Mouse (Mus musculus): ENCODE results near the gene Celf2. TPM values are rescaled to one million over a fixed set of nuclear protein-coding genes. Genes with fewer than 3 reads are reported as not detected.

The Celf2 gene
- polyA plus RNA-seq, 1 experiment from 2014 or later: 68.8 TPM

GRCm38 (mm10) chr2:6893597-6893996 is 615.8 kb downstream of the Celf2 start:
- Histone ChIP-seq H3K9me3 (ENCODE audit: control insufficient read depth, low read length) (no peaks in the 10 kb centered on the region), H3K4me3 (ENCODE audit: low read depth, low read length) (no peak overlapping the region), H3K36me3 (ENCODE audit: control insufficient read depth, insufficient read depth, low read length) (no peaks in the 10 kb centered on the region), H3K4me1 (ENCODE audit: control insufficient read depth, insufficient read depth, low read length) (no peaks in the 10 kb centered on the region), H3K9ac (ENCODE audit: low read depth, low read length) (no peak overlapping the region), H3K4me2 (ENCODE audit: low read depth, low read length) (no peak overlapping the region), H3K27ac (replicated peaks; ENCODE audit: low read depth, low read length) (no peak overlapping the region), H3K27me3 (replicated peaks; ENCODE audit: control insufficient read depth, insufficient read depth, low read length) (no peaks in the 10 kb centered on the region)
- no peak for DNase-seq (ENCODE audit: low spot score)
- WGBS: 61% methylated on average over 2 of the region's 2 CpGs
- no peak for ATAC-seq (ENCODE audit: low read depth)

- no peak overlapping the region for H3K4me2 ChIP-seq (ENCODE audit: low read depth, low read length)
- no peaks in the 10 kb centered on the region for H3K27me3 ChIP-seq (replicated peaks; ENCODE audit: control insufficient read depth, insufficient read depth, low read length)
- H3K9ac ChIP-seq (ENCODE audit: low read depth, low read length): no peak overlapping the region
- H3K4me1 ChIP-seq (ENCODE audit: control insufficient read depth, insufficient read depth, low read length): no peaks in the 10 kb centered on the region
- H3K36me3 ChIP-seq (ENCODE audit: control insufficient read depth, insufficient read depth, low read length): no peaks in the 10 kb centered on the region
- H3K9me3 ChIP-seq (ENCODE audit: control insufficient read depth, low read length): no peaks in the 10 kb centered on the region
- DNase-seq (ENCODE audit: low spot score): no peak
- no peak for ATAC-seq (ENCODE audit: low read depth)
- H3K4me3 ChIP-seq (ENCODE audit: low read depth, low read length): no peak overlapping the region
- no peak overlapping the region for H3K27ac ChIP-seq (replicated peaks; ENCODE audit: low read depth, low read length)
- WGBS: 65% methylated on average over 3 of the region's 3 CpGs
These were observed 616.3 kb downstream of the Celf2 start for GRCm38 (mm10) chr2:6893095-6893494.

GRCm38 (mm10) chr2:6884796-6885711 is 624.3 kb downstream of the Celf2 start:
- Histone ChIP-seq H3K4me2 (ENCODE audit: low read depth, low read length) (peak overlapping the region; percentile 33; the same call in 1 of the 2 replicates), H3K36me3 (ENCODE audit: control insufficient read depth, insufficient read depth, low read length) (no peaks in the 10 kb centered on the region), H3K9me3 (ENCODE audit: control insufficient read depth, low read length) (no peaks in the 10 kb centered on the region), H3K4me1 (ENCODE audit: control insufficient read depth, insufficient read depth, low read length) (no peaks in the 10 kb centered on the region), H3K27me3 (replicated peaks; ENCODE audit: control insufficient read depth, insufficient read depth, low read length) (no peaks in the 10 kb centered on the region), H3K4me3 (ENCODE audit: low read depth, low read length) (peak overlapping the region; percentile 13), H3K27ac (replicated peaks; ENCODE audit: low read depth, low read length) (peak overlapping the region; percentile 44; the same call in 1 of the 2 replicates), H3K9ac (ENCODE audit: low read depth, low read length) (0 out of 2 replicates have a peak overlapping the region, but pooled peaks have one; percentile 26)
- DNase-seq (ENCODE audit: low spot score) (no peak), ATAC-seq (ENCODE audit: low read depth) (no peak; the same call in 1 of the 2 replicates)
- WGBS: 38% methylated on average over 8 of the region's 8 CpGs

GRCm38 (mm10) chr2:6883996-6884795 is 625.2 kb downstream of the Celf2 start:
- Histone ChIP-seq H3K4me2 (ENCODE audit: low read depth, low read length) (peak overlapping the region; percentile 33; the same call in 1 of the 2 replicates), H3K27ac (replicated peaks; ENCODE audit: low read depth, low read length) (peak overlapping the region; percentile 44; the same call in 1 of the 2 replicates), H3K9ac (ENCODE audit: low read depth, low read length) (peak overlapping the region; percentile 26), H3K9me3 (ENCODE audit: control insufficient read depth, low read length) (0 out of 2 replicates have a peak, but pooled peaks cover 2% of the 10 kb centered on the region), H3K4me1 (ENCODE audit: control insufficient read depth, insufficient read depth, low read length) (no peaks in the 10 kb centered on the region), H3K4me3 (ENCODE audit: low read depth, low read length) (peak overlapping the region; percentile 13), H3K36me3 (ENCODE audit: control insufficient read depth, insufficient read depth, low read length) (no peaks in the 10 kb centered on the region), H3K27me3 (replicated peaks; ENCODE audit: control insufficient read depth, insufficient read depth, low read length) (no peaks in the 10 kb centered on the region)
- no peak for DNase-seq (ENCODE audit: low spot score)
- ATAC-seq (ENCODE audit: low read depth): no peak
- WGBS: 75% methylated on average over 13 of the region's 13 CpGs

GRCm38 (mm10) chr2:6882236-6882885 is 627.0 kb downstream of the Celf2 start:
- no peak for ATAC-seq (ENCODE audit: low read depth)
- Histone ChIP-seq H3K9ac (ENCODE audit: low read depth, low read length) (no peak overlapping the region), H3K4me3 (ENCODE audit: low read depth, low read length) (no peak overlapping the region), H3K27ac (replicated peaks; ENCODE audit: low read depth, low read length) (no peak overlapping the region), H3K4me1 (ENCODE audit: control insufficient read depth, insufficient read depth, low read length) (no peaks in the 10 kb centered on the region), H3K4me2 (ENCODE audit: low read depth, low read length) (no peak overlapping the region), H3K27me3 (replicated peaks; ENCODE audit: control insufficient read depth, insufficient read depth, low read length) (no peaks in the 10 kb centered on the region), H3K9me3 (ENCODE audit: control insufficient read depth, low read length) (0 out of 2 replicates have a peak, but pooled peaks cover 5% of the 10 kb centered on the region), H3K36me3 (ENCODE audit: control insufficient read depth, insufficient read depth, low read length) (no peaks in the 10 kb centered on the region)
- no peak for DNase-seq (ENCODE audit: low spot score)
- WGBS: 75% methylated on average over 6 of the region's 6 CpGs

GRCm38 (mm10) chr2:6880941-6881575 is 628.3 kb downstream of the Celf2 start:
- Histone ChIP-seq H3K9me3 (ENCODE audit: control insufficient read depth, low read length) (0 out of 2 replicates have a peak, but pooled peaks cover 5% of the 10 kb centered on the region), H3K4me2 (ENCODE audit: low read depth, low read length) (no peak overlapping the region)

GRCm38 (mm10) chr2:6877094-6877493 is 632.3 kb downstream of the Celf2 start:
- Histone ChIP-seq H3K27ac (replicated peaks; ENCODE audit: low read depth, low read length) (no peak overlapping the region; the same call in 1 of the 2 replicates), H3K36me3 (ENCODE audit: control insufficient read depth, insufficient read depth, low read length) (no peaks in the 10 kb centered on the region), H3K4me3 (ENCODE audit: low read depth, low read length) (no peak overlapping the region), H3K9ac (ENCODE audit: low read depth, low read length) (no peak overlapping the region), H3K27me3 (replicated peaks; ENCODE audit: control insufficient read depth, insufficient read depth, low read length) (peaks cover 6% of the 10 kb centered on the region), H3K4me1 (ENCODE audit: control insufficient read depth, insufficient read depth, low read length) (peaks cover 17% of the 10 kb centered on the region), H3K9me3 (ENCODE audit: control insufficient read depth, low read length) (0 out of 2 replicates have a peak, but pooled peaks cover 5% of the 10 kb centered on the region), H3K4me2 (ENCODE audit: low read depth, low read length) (no peak overlapping the region)
- DNase-seq (ENCODE audit: low spot score) (peak; percentile 81), ATAC-seq (ENCODE audit: low read depth) (peak; percentile 41)
- WGBS: 64% methylated on average over 5 of the region's 5 CpGs

More at GRCm38 (mm10) chr2:6880941-6881575, 628.3 kb downstream of the Celf2 start:
- Histone ChIP-seq H3K4me3 (ENCODE audit: low read depth, low read length) (no peak overlapping the region), H3K9ac (ENCODE audit: low read depth, low read length) (no peak overlapping the region), H3K27me3 (replicated peaks; ENCODE audit: control insufficient read depth, insufficient read depth, low read length) (no peaks in the 10 kb centered on the region), H3K27ac (replicated peaks; ENCODE audit: low read depth, low read length) (no peak overlapping the region), H3K4me1 (ENCODE audit: control insufficient read depth, insufficient read depth, low read length) (peaks cover 4% of the 10 kb centered on the region; the same call in 1 of the 2 replicates), H3K36me3 (ENCODE audit: control insufficient read depth, insufficient read depth, low read length) (no peaks in the 10 kb centered on the region)
- no peak for ATAC-seq (ENCODE audit: low read depth)
- WGBS: 88% methylated on average over 6 of the region's 6 CpGs
- no peak for DNase-seq (ENCODE audit: low spot score)

Data from embryonic facial prominence, embryonic 14.5 days (tissue).